Mouse (Mus musculus) kidney, postnatal 0 days (tissue): Measurements from ENCODE around the gene Supt5. TPM values are rescaled to one million over a fixed set of nuclear protein-coding genes. Genes with fewer than 3 reads are reported as not detected.

Source experiments
- ATAC-seq: fragments of 200-750 bp; cut with Nextera tagmentation; replicated peaks from 2 replicates; pipeline ENCODE4 v1.8.0; 2017; ENCODE audit warnings: low read depth, moderate number of reproducible peaks, moderate TSS enrichment, moderate library complexity; ENCODE audit not compliant: low FRiP score
- DNase-seq: peaks from one replicate; pipeline ENCODE4 v3.0.0-alpha.2; 2016; ENCODE audit warnings: low spot score
- H3K27ac ChIP-seq: fragments of 300-500 bp; sonication (generic); 2 replicates; pipeline ENCODE4 v1.5.1; 2014; ENCODE audit warnings: mild to moderate bottlenecking
- H3K27me3 ChIP-seq: fragments of 300-500 bp; sonication (generic); 2 replicates; pipeline ENCODE4 v1.6.1; 2014; ENCODE audit warnings: low read length, mixed read lengths; ENCODE audit not compliant: insufficient read depth
- H3K36me3 ChIP-seq: fragments of 300-500 bp; sonication (generic); 2 replicates; pipeline ENCODE4 v1.6.1; 2014; ENCODE audit warnings: low read length, mixed read lengths; ENCODE audit not compliant: insufficient read depth
- H3K4me1 ChIP-seq: fragments of 300-500 bp; sonication (generic); replicated peaks from 2 replicates; pipeline ENCODE4 v1.6.1; 2014; ENCODE audit warnings: antibody characterized with exemption, low read length, mixed read lengths; ENCODE audit not compliant: insufficient read depth
- H3K4me2 ChIP-seq: fragments of 300-500 bp; sonication (generic); 2 replicates; pipeline ENCODE4 v1.6.1; 2014; ENCODE audit warnings: mild to moderate bottlenecking, low read length, moderate library complexity, mixed read lengths
- H3K4me3 ChIP-seq: fragments of 300-500 bp; sonication (generic); replicated peaks from 2 replicates; pipeline ENCODE4 v1.5.1; 2014; ENCODE audit warnings: low read depth, low read length
- H3K9ac ChIP-seq: fragments of 300-500 bp; sonication (generic); 2 replicates; pipeline ENCODE4 v1.6.1; 2014; ENCODE audit warnings: low read depth, low read length
- H3K9me3 ChIP-seq: fragments of 300-500 bp; sonication (generic); replicated peaks from 2 replicates; pipeline ENCODE4 v1.6.1; 2016; ENCODE audit warnings: low read length, inconsistent platforms, mixed read lengths
- CTCF ChIP-seq: IDR thresholded peaks from 2 replicates; pipeline ENCODE4 v1.5.1; 2016; ENCODE audit warnings: antibody characterized with exemption, low read depth, mild to moderate bottlenecking, moderate library complexity
- WGBS: fragments of 180-500 bp; shearing (Covaris S2); extraction: QIAGEN DNeasy Blood & Tissue Kit; methylation state at CpG from one replicate; pipeline ENCODE4 v1.1.7; 2014; 5-methylcytosine and 5-hydroxymethylcytosine counted together
- polyA plus RNA-seq: library from polyadenylated mRNA; unstranded; fragments of >200 nt; fragmentation: Nextera tagmentation; extraction: Ambion mirVana; gene quantifications from 2 replicates; pipeline ENCODE4 v1.2.1, GENCODE M21; 2015

The Supt5 gene
- polyA plus RNA-seq, 1 experiment from 2014 or later = 53.4 TPM

DNA sequence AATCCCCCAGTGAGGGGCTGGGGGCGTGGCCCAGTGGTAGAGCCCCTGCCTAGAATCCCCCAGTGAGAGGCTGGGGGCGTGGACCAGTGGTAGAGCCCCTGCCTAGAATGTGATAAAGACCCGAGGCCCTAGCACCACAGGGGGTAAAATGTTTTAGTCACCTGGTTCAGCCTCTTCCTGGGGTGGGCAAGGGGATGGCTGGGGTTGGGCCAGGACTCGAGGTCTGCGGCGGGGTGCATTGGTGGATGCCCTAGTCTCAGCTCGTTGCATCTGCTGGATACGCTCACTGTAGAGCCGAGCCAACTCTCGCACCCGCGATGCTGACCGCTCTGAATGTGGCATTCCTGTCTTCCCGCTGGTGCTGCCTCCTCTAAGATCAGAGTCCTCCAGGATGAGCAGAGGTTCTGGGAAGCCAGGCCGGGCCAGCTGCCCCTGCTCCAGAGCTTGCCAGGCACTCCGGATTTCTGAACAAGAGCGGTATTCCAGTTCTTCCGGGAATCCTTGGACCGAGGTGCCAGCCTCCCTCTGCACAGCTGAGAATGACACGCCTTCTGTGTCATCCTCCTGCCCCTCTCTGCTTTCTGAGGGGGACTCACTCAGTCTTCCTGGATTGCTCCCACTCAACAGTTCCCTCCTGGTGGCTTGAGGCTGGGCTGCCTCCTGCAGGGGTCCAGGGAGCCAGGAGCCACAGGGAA, 23.2 kb upstream of the Supt5 start:
- DNase-seq (no peak), ATAC-seq (no peak)
- Histone ChIP-seq H3K4me2 (no peak overlapping the region), H3K4me1 (0 out of 2 replicates have a peak, but pooled peaks cover 8% of the 10 kb centered on the region), H3K27ac (peak overlapping the region; percentile 1; the same call in 1 of the 2 replicates), H3K9ac (no peak overlapping the region), H3K9me3 (no peaks in the 10 kb centered on the region), H3K27me3 (no peaks in the 10 kb centered on the region), H3K36me3 (peaks cover 56% of the 10 kb centered on the region), H3K4me3 (no peak overlapping the region)
- TF ChIP-seq CTCF = no peak
- 96% methylated on average over 20 of the region's 20 CpGs for WGBS

DNA sequence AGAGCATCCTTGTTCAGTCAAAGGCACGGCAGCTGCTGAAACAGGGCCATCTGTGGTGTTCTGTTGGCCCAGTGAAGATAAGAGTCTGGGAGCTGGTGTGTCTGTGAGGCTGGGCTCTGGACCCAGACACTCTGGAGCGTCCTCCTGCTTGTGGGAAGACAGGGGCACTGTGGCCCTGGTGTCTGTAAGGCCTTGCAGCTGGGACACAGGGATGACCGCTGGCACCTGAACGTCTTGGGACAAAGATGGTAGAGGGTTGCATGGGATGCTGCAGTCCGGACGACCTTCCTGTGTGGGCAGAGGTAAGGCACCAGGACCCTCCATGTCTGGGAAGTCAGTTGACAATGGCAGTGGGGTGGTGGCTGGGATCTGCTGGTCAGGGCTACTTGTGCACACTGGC, 21.7 kb upstream of the Supt5 start:
- 88% methylated on average over 6 of the region's 6 CpGs for WGBS
- no peak overlapping the region for H3K4me2 ChIP-seq
- H3K9me3 ChIP-seq = no peaks in the 10 kb centered on the region
- DNase-seq (no peak), ATAC-seq (no peak)
- no peaks in the 10 kb centered on the region for H3K27me3 ChIP-seq
- H3K4me3 ChIP-seq = no peak overlapping the region
- H3K9ac ChIP-seq = no peak overlapping the region
- no peak overlapping the region for H3K27ac ChIP-seq
- H3K36me3 ChIP-seq = peaks cover 47% of the 10 kb centered on the region
- no peak for TF ChIP-seq CTCF
- 0 out of 2 replicates have a peak, but pooled peaks cover 8% of the 10 kb centered on the region for H3K4me1 ChIP-seq

DNA sequence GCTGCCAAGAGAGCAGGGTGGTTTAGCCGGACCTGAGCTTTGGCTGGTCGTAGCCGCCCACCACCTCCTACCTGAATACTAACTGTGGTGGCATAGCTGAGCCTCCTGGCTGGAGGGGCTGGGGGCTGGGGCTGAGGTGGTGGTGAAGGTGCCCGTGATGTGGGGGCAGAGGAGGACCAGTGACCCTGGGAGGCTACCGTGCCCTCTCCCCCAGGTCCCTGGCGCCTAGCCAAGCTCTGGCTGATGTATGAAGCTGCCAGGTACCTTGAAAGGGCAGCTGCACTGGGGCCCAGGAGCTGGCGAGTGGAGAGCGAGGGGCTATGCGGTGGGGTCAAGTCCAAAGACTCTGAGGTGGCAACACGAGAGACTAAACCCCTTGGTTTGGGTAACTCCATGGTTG, 21.3 kb upstream of the Supt5 start:
- Histone ChIP-seq H3K4me3 (no peak overlapping the region), H3K9ac (no peak overlapping the region), H3K27ac (no peak overlapping the region), H3K4me1 (0 out of 2 replicates have a peak, but pooled peaks cover 8% of the 10 kb centered on the region), H3K4me2 (no peak overlapping the region), H3K36me3 (peaks cover 47% of the 10 kb centered on the region), H3K9me3 (no peaks in the 10 kb centered on the region), H3K27me3 (no peaks in the 10 kb centered on the region)
- WGBS = 79% methylated on average over 10 of the region's 10 CpGs
- DNase-seq (no peak), ATAC-seq (no peak)
- no peak for TF ChIP-seq CTCF

DNA sequence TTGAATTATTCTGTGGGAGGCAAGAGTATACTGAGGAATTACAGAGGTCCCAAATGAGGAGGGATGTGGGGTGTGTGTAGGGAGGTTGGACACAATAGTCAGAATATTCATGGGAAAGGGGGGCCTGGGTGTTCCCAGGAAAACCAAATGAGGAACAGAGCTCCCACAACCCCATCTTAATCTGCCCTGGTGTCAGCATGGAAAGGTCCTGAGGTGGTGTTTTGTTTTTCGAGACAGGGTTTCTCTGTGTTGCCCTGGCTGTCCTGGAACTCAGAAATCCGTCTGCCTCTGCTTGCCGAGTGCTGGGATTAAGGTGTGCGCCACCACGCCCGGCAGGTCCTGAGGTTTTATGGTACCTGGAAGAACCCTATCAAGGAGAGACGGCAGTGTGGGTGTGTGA, 19.9 kb upstream of the Supt5 start:
- H3K36me3 ChIP-seq = peaks cover 50% of the 10 kb centered on the region
- H3K27ac ChIP-seq = peak overlapping the region; percentile 85
- no peak overlapping the region for H3K4me3 ChIP-seq
- 0 out of 2 replicates have a peak, but pooled peaks cover 8% of the 10 kb centered on the region for H3K4me1 ChIP-seq
- H3K9ac ChIP-seq = 0 out of 2 replicates have a peak overlapping the region, but pooled peaks have one; percentile 2
- no peak for ATAC-seq
- TF ChIP-seq CTCF = no peak
- 59% methylated on average over 7 of the region's 7 CpGs for WGBS
- no peak overlapping the region for H3K4me2 ChIP-seq
- no peaks in the 10 kb centered on the region for H3K27me3 ChIP-seq
- no peaks in the 10 kb centered on the region for H3K9me3 ChIP-seq
- DNase-seq = no peak

DNA sequence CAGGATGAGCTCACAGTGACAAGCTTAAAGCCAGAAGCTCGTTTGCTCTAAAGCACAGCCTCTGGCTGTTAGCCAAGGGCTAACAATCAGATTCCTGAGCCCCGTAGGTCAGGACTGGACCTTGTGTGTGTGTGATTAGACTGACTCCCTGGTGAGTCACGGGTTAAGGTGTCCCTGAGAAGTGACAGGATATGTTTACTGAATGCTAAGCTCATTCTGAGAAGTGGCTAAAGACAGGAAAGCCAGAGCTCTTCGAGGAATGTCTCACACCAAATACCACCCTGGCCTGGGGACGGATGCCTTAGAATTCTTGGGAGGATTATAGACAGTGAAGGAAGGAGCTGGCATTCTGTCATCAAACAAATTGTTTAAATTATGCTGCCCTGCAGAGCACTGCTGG, 19.4 kb upstream of the Supt5 start:
- no peak overlapping the region for H3K4me3 ChIP-seq
- H3K9me3 ChIP-seq = no peaks in the 10 kb centered on the region
- 0 out of 2 replicates have a peak overlapping the region, but pooled peaks have one; percentile 2 for H3K9ac ChIP-seq
- peaks cover 54% of the 10 kb centered on the region for H3K36me3 ChIP-seq
- H3K27me3 ChIP-seq = no peaks in the 10 kb centered on the region
- 0 out of 2 replicates have a peak, but pooled peaks have one; percentile 12 for ATAC-seq
- 0 out of 2 replicates have a peak, but pooled peaks cover 8% of the 10 kb centered on the region for H3K4me1 ChIP-seq
- no peak for TF ChIP-seq CTCF
- WGBS = 10% methylated on average over 5 of the region's 5 CpGs
- DNase-seq = peak; percentile 57
- no peak overlapping the region; the same call in 1 of the 2 replicates for H3K4me2 ChIP-seq
- peak overlapping the region; percentile 85 for H3K27ac ChIP-seq

DNA sequence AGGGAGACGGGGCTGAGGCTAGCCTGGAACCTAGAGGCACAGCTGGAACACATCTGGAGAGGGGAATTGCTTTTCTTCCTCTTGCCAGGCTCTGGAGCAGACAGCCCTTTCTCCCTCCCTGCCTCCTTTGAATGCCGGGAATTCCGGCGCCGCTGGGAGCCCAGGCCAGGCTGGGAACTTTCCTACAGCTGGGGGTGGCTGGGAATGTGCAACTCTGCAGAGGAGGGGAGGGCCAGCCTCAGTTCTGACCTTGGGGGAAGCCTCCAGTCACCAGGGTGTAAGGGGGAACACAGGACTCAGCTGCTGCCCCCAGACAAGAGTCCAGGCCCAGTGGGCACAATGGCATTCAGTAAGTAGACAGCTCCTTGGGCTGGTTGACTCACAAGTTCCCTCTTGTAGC, 18.4 kb upstream of the Supt5 start:
- WGBS = 10% methylated on average over 5 of the region's 5 CpGs
- Histone ChIP-seq H3K27me3 (no peaks in the 10 kb centered on the region), H3K4me2 (no peak overlapping the region; the same call in 1 of the 2 replicates), H3K4me3 (no peak overlapping the region), H3K36me3 (peaks cover 48% of the 10 kb centered on the region), H3K9ac (peak overlapping the region; percentile 10; the same call in 1 of the 2 replicates), H3K9me3 (no peaks in the 10 kb centered on the region), H3K27ac (peak overlapping the region; percentile 85), H3K4me1 (0 out of 2 replicates have a peak, but pooled peaks cover 8% of the 10 kb centered on the region)
- DNase-seq = peak; percentile 90
- ATAC-seq = peak; percentile 58; the same call in 1 of the 2 replicates
- no peak for TF ChIP-seq CTCF
